Mouse (Mus musculus): Measurements from ENCODE around the gene Zfyve27.

Zfyve27 gene

GRCm38 (mm10) chr19:42237602-42238340 lies 74.0 kb downstream of the Zfyve27 start:
- DNase-seq (ENCODE audit: low read depth, low spot score) = no peak

DNA sequence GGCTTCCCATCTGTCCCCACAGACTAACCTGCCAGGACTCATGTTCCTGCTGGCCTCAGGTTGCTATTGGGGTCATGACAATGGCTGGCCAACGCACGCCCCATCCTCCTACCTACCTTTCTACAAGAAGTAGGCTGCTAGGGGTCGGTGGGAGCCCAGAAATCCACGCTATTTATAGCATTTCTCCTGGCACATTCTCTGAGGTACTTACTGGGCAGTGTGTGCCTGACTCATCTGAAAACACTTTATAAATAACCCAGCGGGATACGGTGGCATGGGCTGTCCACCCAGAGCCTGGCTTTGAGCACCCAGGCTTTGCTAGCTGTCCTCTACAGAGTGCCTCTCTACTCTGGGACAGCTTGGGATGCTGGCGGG lies 74.6 kb downstream of the Zfyve27 start:
- DNase-seq (ENCODE audit: low read depth, low spot score) = no peak

DNA sequence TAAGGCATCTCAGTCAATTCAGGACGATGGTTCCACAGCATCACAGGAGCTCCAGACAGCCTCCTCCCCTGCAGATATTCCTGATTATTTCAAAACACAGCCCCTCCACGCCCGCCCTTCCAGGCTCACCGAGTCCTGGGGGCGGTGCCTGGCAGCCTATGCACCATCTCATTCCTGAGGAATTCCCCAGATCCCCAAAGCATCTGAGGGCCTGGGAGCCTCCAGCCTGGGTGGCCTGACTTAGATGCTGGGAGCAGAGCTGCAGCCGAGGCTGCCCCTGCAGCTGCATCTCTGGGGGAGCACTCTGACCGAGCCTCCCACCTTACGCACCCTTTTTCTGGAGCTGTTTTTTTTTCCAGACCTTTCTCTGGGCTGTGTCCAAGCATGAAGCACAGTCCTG lies 77.1 kb downstream of the Zfyve27 start:
- no peak for DNase-seq (ENCODE audit: low read depth, low spot score)

- DNase-seq (ENCODE audit: low read depth, low spot score) = no peak
Measured at GRCm38 (mm10) chr19:42243401-42243800, 79.7 kb downstream of the Zfyve27 start.

All from ZHBTc4 (cell line).